Mouse (Mus musculus) layer of hippocampus, adult 9-11 months (tissue): ENCODE data around the gene Gtf3a.
"Not testable (repeated sequence)": the region's sequence is repeated elsewhere in the genome, so short reads cannot be mapped to it uniquely, and the experiment has no call there.

ENCODE experiments used
- DNase-seq: peaks from one replicate; pipeline ENCODE4 v3.0.0; 2022

Gene Gtf3a

GRCm38 (mm10) chr5:146939109-146939796 is 9.2 kb upstream of the Gtf3a start:
- DNase-seq, result no peak

- no peak for DNase-seq
Measured at GRCm38 (mm10) chr5:146940219-146940618, 8.2 kb upstream of the Gtf3a start.

- DNase-seq, result not testable (repeated sequence)
Measured at GRCm38 (mm10) chr5:146941939-146942338, 6.5 kb upstream of the Gtf3a start.

- no peak for DNase-seq
Measured at GRCm38 (mm10) chr5:146942965-146943364, 5.5 kb upstream of the Gtf3a start.

GRCm38 (mm10) chr5:146944568-146944967 is 3.9 kb upstream of the Gtf3a start:
- no peak for DNase-seq

GRCm38 (mm10) chr5:146946682-146947081 is 1.8 kb upstream of the Gtf3a start:
- DNase-seq, result no peak

GRCm38 (mm10) chr5:146947497-146947896 is 960 bp upstream of the Gtf3a start:
- no peak for DNase-seq

- DNase-seq, result no peak
Measured at GRCm38 (mm10) chr5:146948041-146948507, 383 bp upstream of the Gtf3a start.

GRCm38 (mm10) chr5:146954576-146954975 is 6.1 kb downstream of the Gtf3a start:
- no peak for DNase-seq

- no peak for DNase-seq
Measured at GRCm38 (mm10) chr5:146955651-146956050, 7.2 kb downstream of the Gtf3a start.

GRCm38 (mm10) chr5:146956678-146957077 is 8.2 kb downstream of the Gtf3a start:
- no peak for DNase-seq

GRCm38 (mm10) chr5:146963118-146963936 is 14.9 kb downstream of the Gtf3a start, which contains the start of gene Mtif3:
Gene Mtif3 (minus strand): TSS chr5:146963800.
- DNase-seq, result peak; percentile 84

GRCm38 (mm10) chr5:146963937-146964278 is 15.5 kb downstream of the Gtf3a start:
- no peak for DNase-seq

- no peak for DNase-seq
Measured at GRCm38 (mm10) chr5:146968695-146969393, 20.4 kb downstream of the Gtf3a start.

GRCm38 (mm10) chr5:146971776-146972561 is 23.5 kb downstream of the Gtf3a start:
- DNase-seq, result no peak

- DNase-seq, result no peak
Measured at GRCm38 (mm10) chr5:146973353-146973752, 24.9 kb downstream of the Gtf3a start.

- DNase-seq, result no peak
Measured at GRCm38 (mm10) chr5:146973858-146974780, 25.7 kb downstream of the Gtf3a start.

- no peak for DNase-seq
Measured at GRCm38 (mm10) chr5:146974781-146975123, 26.3 kb downstream of the Gtf3a start.

- DNase-seq, result no peak
Measured at GRCm38 (mm10) chr5:146981376-146981775, 32.9 kb downstream of the Gtf3a start.

GRCm38 (mm10) chr5:146983216-146983615 is 34.8 kb downstream of the Gtf3a start:
- no peak for DNase-seq

GRCm38 (mm10) chr5:146985725-146986433 is 37.4 kb downstream of the Gtf3a start:
- DNase-seq, result no peak
